Mouse (Mus musculus): Measurements from ENCODE around the gene Klhl26.

Klhl26 gene

DNA sequence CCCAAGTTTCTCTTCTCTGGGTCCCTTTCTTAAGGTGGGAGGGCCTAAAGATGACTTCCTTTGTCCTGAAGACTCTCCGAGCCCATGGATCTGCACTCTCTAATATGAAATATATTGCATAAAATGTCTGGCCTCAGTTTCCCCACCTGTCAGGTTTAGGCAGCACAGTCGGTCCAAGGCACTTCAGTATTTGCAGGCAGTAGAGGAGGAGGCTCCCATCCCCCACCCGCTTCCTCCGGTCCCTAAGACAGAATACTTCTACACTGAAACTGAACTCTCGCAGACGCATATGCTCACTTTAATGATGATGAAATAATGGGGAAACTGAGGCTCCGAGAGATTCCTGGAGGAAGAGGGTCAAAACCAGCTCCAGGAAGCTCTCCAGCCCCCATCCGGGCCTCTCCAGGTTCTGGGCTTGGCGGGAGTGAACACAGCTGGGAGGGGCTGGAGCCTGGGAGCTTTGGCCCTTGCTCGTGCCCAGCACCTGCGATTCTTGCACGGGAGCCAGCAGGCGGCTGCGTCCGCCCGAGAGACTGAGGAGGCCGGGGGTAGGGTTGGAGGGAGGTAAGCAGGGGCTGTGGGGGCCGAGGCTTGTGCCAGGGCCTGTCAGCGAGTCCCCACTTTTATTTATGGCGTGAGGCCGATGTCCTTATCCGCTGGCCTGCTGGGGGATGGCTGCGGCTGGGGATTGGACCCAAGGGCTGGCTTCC, 25.2 kb upstream of the Klhl26 start:
- no peak for DNase-seq (ENCODE audit: low spot score in 2 of 2)

DNA sequence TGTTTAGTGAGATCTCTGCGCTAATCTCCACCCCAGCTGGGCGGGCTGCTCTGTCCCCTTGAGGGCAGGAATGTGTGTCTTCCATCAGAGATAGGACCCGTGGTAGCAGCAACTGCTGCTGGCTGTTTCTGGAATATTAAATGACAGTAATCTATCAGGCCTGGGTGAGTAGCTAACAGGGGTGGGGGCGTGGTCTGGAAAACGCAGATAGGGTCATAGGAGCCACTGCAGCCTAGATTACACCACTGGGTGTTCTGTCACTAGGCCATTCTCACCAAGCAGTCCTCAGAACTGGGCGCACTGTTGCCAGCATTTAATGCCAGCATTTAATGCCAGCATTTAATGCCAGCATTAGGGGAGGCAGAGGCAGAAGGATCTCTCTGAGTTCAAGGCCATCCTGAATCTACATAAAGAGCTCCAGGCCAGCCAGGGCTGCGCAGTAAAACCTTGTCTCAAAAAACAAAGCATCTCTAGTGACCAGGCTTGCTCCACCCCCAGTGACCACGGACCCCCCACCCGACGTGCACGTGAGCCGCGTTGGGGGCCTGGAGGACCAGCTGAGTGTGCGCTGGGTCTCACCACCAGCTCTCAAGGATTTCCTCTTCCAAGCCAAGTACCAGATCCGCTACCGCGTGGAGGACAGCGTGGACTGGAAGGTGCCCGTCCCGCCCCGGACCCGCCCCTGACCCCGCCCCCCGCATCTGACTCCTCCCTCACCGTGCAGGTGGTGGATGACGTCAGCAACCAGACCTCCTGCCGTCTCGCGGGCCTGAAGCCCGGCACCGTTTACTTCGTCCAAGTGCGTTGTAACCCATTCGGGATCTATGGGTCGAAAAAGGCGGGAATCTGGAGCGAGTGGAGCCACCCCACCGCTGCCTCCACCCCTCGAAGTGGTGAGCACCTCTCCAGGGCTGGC, 23.9 kb upstream of the Klhl26 start:
- DNase-seq (ENCODE audit: low spot score in 2 of 2) = peak in 1 of 2 experiments; percentile 45

DNA sequence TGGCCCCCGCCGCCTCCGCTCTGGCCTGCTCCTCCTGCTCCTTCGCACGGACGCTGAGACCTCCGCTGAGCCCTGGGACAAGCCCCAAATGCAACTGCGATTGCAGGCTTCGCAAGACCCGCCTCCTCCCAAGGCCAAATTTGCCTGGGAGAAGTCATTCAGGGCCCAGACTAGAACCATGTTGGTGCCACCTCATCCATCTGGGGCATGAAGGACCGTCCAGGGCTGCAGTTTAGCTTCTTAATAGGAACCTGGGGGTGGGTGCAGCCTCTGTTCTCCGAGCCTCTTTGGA, 18.9 kb upstream of the Klhl26 start:
- no peak for DNase-seq (ENCODE audit: low spot score in 2 of 2)

DNA sequence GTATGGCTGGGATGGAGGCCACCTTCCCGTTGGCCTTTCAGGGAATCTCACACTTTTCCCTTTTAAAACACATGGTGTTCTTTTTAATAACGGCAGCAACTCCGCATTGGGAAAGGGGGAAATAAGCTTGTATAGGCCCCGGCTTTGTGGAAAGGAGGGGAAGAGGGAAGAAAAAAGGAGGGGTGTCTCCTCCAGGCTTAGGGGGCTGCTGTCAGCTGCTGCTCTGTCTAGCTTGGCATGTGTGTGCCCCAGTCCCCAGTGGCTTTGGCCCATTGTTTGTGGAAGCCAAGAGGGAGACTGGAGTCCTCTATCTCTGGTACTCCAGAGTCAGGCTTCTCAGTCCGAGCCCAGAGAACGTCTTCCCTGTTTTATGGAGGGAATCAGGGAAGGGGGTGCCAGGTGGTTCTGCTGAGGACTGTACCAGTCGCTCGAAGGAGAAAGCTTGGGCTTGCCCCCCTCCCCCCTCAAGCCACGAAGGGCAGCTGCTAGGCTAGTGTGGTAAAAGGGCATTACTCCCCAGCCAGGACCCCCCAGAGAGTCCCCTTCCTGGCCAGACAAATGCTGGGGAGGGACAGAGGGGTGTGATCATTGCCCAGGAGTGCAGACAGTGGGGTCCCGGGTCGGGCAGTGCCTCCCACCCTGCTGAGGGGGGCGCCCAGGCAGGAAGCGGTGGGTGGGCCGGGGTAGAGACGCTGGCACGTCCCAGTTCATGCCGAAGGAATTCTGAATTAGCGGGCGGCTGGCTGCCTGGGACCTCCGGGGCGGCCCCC, 18.4 kb upstream of the Klhl26 start:
- no peak for DNase-seq (ENCODE audit: low spot score in 2 of 2)

DNA sequence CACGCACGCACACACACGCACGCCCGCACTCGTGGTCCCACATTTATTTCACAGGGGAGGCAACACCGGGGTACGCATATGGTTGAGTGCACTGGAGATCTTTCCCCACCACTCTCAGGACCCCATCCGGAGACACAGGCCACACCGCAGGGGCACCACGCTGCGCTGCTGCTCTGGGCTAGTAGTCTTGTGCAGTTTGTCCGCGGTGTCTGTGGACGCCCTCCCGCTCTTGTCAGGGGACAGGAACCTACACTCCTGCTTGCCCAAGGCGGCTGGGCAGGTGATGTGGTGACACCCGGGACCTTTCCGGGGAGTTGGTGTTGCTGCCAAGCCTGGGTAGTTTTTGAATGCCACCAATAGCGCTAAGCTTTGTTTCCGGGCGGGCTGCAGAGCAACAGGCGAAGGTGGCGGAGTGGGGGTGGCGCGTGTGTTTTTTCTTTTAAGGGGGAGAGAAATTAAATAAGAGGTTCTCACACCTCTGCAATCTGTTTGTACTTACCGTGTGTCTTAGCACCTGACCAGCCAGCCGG, 17.7 kb upstream of the Klhl26 start:
- DNase-seq (ENCODE audit: low spot score in 2 of 2) = peak in 1 of 2 experiments; percentile 32

DNA sequence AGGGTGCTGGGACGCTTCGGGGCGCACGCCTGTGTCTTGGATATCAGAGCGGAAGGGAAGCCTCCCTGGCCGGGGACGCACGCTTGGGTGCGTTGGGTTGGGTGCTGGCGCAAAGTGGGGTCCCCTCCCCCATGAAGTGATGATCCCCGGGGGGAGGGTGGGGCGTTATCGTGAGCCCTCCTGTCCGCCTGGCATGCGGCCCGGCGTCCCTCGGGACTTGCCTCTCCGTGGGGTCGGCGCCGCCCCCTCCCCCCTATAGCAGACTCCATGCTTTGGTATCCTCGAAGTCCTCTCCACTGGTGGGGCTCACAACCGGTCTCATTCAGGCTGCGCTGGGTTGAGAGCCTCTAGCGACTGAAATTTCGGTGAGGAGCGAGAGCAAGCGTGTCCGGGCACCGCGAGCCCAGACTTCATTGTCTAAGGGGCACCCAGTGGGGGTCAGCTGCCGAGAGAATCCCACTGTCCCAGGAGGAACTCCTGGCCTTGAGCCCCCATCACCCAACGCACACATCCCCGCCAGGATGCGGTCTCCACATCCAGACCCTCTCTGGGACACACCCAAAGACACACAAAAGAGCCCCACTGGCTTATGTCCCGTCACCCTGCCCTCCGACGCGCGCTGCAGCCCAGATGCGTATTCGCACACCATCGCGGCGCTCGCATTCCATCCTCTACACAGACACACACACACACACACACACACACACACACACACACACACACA, 17.1 kb upstream of the Klhl26 start:
- DNase-seq (ENCODE audit: low spot score in 2 of 2) = no peak

DNA sequence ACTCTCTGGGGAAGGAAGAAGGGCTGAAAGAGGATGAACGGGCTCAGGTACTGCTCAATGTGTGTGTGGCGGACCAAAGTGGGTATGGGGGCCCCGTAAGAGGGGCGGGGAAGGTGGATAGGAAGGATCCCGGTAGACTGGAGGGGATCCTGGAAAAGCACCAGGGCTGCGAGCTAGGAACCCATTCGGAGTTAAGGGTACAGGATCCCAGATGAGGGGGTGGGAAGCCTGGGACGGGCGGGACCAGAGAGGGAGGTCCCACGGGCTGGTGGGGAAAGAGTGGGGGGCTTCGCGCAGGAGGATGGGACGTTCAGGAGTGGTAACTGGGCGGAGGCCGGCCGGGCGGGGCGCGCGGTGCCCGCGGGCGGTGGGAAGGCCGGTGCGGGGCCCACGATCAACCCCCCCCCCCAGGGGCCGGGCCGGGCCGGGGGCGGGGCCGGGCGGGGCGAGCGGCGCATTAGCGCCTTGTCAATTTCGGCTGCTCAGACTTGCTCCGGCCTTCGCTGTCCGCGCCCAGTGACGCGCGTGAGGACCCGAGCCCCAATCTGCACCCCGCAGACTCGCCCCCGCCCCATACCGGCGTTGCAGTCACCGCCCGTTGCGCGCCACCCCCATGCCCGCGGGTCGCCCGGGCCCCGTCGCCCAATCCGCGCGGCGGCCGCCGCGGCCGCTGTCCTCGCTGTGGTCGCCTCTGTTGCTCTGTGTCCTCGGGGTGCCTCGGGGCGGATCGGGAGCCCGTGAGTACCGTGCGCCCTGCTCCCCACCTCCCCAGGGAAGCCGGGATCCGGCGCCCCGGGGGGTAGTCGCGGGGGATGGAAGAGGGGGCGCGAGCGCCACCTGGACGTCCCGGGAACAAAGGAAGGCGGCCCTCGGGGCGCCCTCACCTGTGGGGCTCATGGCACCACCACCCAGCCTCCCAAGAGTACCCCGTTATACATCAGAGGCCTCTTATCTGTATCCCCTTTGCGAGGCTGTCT, 16.2 kb upstream of the Klhl26 start, which contains the start of gene Crlf1:
Gene Crlf1 (plus strand): TSS at position 495 of the 977 bp plus-strand sequence.
- no peak for DNase-seq (ENCODE audit: low spot score in 2 of 2)

DNA sequence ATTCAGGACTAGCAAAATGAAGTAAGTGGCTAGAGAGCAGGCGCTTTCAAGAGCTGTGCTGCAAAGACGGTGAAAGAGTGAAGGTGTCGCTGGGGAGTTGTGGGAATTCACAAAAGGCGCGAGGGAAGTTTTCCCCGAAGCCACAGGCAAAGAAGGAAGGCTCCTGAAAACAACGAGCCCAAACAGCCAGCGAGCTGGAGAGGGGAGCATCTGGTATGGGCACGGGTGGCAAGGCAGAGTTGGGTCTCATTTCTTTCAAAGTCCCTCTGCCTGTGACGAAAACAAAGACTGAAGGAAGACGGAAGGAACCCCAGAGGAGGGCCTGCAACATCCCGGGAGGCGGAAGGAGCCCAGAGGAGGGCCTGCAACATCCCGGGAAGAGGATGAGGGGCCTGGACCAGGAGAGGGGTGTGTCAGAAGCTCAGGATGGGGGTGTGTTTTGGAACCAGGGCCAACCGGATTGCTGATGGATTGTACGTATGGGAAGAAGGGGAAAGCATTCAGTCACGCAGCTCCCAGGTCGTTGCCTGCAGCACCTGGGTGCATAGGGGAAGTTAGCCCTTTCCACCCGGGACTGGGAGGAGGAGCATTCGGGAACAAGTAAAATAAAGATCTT, 14.2 kb upstream of the Klhl26 start:
- no peak for DNase-seq (ENCODE audit: low spot score in 2 of 2)

DNA sequence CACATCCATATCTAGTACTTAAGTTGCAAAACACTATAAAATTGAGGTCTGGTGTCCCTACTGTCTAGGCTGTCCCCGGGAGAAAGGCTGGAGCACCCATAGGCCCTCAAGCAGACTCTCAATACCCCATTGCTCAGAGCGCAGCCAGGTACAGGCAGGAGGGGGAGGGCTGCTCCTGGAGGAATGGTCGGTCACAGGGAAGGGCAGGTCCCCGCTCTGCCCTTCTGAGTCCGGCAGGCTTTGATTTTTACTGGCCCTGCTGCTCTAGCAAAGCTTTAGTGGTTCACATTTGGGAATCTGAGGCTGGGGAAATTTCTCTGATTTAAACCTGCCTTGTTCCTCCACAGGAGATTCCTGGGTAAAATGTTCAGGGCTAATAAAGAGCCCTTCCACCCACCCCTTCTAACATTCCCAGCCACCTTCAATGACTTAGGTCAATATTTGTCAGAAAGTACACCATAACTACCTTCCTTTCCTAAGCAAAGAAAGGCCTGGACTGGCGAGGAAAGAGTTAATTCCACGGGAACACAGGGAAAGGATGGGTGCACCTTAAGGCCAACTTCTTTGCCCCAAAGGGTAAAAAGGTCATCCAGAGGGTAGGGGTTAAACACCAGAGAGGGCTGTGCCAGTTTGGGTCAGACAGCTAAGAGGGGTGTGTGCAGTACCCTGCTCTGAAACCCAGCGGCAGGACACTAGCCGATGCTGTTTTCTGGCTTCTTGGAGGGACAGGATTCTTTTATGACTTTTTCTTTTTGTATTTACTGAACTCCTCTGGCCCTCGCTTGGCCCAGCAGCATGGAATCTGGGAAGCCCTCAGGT, 13.5 kb upstream of the Klhl26 start:
- no peak for DNase-seq (ENCODE audit: low spot score in 2 of 2)

DNA sequence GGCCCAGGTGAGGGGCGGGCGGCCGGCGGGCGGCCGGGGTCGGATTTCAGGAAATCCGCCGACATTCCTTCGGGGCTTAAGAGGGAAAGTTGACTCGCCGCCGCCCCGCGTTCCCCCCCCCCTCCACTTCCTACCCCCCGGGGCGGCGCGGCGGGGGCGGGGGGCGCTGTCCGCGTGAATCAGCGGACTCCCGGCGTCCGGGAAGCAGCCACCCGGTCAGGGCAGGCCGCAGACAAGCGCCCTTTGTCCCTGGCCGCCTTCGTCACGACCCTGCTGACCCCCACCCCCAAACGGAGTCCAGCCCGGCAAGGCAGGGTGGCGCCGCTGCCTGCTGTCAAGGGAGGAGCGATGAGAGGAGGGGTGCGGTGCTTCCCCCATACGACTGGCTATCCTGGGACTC, 12.8 kb upstream of the Klhl26 start:
- DNase-seq (ENCODE audit: low spot score in 2 of 2) = no peak

DNA sequence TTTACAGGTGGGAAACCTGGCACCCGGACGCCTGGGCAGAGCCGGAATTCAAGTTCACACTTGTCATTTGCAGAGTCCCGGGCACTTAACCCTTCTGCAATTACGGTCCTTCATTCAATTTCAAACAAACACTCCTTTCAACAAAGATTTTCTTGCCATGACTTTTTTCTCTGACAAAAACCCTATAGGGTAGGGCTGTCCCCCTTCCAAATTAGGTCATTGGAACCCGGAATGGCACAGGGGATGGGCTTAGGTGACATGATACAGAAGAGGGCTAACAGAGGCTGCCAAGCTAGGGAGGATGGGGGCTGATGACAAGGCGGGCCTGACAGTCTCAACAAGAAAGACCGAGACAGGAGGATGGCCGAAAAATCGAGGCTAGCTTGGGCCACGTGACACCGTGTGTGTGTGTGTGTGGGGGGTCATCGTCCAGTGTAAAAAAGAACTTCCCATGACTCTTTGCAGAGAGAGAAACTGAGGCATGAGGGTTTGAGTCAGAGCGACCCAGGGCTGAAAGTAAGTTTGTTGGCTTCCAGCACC, 12.2 kb upstream of the Klhl26 start:
- DNase-seq (ENCODE audit: low spot score in 2 of 2) = no peak

DNA sequence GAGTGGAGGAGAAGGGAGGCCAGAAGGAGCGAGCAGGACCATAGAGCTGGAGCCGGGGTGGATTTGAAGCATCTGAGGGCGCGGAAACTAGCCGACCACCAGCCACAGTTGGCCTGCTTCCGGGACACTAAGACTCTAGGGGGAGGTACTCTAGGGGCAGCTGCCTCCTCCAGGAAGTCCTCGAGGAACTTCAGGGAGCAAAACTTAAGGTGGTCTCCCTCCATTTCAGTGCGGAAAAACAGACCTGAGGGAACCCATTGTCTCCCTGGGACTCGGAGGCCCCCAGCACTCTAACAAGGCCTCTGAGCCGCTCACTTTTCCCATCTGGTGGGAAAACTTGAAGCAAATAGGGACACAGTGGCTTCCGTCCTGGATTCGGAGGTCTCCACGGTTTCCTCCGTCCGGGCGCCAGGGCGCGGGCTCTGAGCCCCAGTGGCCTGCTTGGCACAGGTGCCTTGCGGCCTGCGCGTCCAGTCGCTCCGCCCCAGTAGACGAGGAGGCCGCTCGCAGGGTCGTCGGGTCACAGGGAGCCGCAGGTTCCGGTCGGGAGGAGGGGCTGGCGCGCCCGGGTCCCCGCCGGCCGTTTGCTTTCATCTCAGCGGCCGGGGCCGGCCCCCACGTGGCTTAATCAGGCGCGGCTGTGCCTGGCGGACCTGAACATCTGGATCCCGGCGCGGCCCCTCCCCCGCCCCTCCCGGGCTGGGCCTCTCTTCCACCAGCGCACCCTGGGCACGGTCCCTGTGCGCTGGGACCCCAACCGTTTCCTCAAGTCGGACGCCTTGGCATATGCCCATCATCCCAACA, 11.4 kb upstream of the Klhl26 start:
- no peak for DNase-seq (ENCODE audit: low spot score in 2 of 2)

DNA sequence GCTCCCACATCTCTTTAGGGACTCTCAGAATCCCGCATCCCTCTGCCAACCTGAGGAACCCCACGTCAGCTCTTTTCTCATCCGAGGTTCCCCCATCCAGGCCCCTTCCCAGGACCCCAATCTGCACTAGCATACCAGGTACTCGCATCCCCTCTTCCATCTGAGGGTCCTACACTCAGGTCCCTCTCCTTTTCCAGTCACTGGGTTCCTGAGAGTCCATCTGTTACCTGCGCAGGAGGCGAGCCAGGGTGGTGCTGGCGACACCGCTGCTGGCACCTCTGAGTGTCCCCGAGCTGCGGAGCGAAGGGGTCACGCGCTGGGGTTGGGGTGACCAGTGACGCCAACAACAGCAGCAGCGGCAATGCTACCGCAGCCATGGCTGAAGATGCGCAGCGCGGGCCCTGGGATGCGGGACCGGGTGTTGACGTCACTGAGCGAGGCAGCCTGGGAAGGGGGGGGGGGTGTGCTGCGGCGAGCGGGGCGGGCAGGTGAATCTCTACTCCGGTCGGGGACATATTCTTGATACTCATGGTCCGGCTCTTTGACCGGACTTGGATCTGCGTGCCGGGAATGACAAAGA, 10.3 kb upstream of the Klhl26 start, which contains the start of gene Tmem59l:
Gene Tmem59l (minus strand): TSS at position 418 of the 580 bp plus-strand sequence.
- no peak for DNase-seq (ENCODE audit: low spot score in 2 of 2)

DNA sequence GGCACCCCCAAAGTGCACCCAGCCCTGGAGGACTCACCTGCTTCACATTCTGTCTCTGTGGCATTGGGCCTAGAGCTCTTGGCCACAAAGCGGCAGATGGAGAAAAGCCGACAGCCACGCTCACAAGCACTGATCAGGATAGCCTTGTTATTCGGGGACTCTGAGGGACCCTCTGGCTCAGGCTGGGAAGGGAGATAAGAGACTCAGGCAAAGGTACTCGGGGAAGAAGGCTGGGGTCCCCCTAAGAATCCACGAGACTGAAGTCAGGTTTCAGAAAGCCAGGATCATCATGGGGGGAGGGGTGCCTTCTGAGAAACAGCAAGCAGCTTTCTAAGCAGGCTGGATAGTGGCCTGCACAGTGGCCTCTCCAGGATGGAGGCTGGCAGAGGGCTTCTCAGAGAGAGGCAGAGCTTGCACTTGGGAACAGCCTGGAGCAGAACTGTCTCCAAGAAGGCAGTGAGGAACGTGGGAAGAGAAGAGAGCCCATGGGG, 9.5 kb upstream of the Klhl26 start:
- no peak for DNase-seq (ENCODE audit: low spot score in 2 of 2)

DNA sequence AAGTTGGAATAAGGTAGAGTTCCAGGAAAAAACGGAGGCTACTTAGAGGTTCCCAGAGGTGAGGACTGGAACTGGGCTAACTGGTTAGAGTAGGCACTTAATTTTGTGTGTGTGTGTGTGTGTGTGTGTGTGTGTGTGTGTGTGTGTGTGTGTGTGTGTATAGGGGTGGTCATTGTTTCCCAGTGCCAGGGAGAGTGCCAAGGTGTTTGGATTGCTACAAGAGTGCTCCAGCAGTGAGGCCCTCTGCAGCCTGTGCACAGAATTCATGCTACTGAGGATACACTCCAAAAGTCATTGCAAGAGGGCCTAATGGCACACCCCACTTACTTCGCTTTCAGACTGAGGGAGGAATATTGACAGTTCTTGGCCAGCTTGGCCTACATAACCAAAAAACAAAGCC, 6.2 kb upstream of the Klhl26 start:
- no peak for DNase-seq (ENCODE audit: low spot score in 2 of 2)

DNA sequence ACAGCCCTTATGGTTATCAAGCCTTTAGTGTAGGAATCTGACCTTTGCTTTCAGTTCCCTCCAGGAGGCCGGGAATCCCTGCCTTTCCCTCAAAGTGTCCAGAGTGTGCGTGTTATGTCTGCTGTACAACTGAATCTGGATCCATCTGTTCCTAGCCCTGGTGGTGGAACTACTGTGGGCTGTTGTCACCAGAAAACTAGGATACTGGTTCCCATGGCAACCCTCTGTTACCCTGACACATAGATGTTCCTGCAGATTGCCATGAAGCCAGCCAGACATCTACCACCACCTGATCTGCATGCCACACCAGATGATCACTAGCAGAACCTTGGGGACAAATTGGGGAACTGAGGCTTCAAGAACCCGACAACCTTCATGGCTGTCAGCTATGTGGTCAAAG, 5.1 kb upstream of the Klhl26 start:
- DNase-seq (ENCODE audit: low spot score in 2 of 2) = no peak

Measured in spleen, postnatal 36 days (tissue).